Mouse (Mus musculus) cerebellum, adult 2 months (tissue): ENCODE data around the gene Utp11. TPM values are rescaled to one million over a fixed set of nuclear protein-coding genes. Genes with fewer than 3 reads are reported as not detected.

Experiments used
- DNase-seq, 2 experiments: peaks; one replicate each; pipeline ENCODE4 v3.0.0; 2021
- H3K27ac ChIP-seq: fragments of 200-500 bp; 2 replicates; pipeline ENCODE4 v1.5.1; 2012; ENCODE audit warnings: low read length, control low read depth, inconsistent platforms; ENCODE audit not compliant: insufficient read depth
- H3K27me3 ChIP-seq: fragments of 200-500 bp; 2 replicates; pipeline ENCODE4 v1.6.1; 2012; ENCODE audit warnings: inconsistent platforms, mild to moderate bottlenecking, low read length, moderate library complexity; ENCODE audit not compliant: control insufficient read depth, insufficient read depth
- H3K4me1 ChIP-seq: fragments of 200-500 bp; 2 replicates; pipeline ENCODE4 v1.6.1; 2011; ENCODE audit warnings: low read length; ENCODE audit not compliant: control insufficient read depth, insufficient read depth
- H3K4me3 ChIP-seq: fragments of 200-500 bp; replicated peaks from 2 replicates; pipeline ENCODE3; 2011; ENCODE audit warnings: mild to moderate bottlenecking, low read depth, low read length, control low read depth; ENCODE audit not compliant: insufficient read depth
- CTCF ChIP-seq: fragments of 200-500 bp; IDR thresholded peaks from 2 replicates; pipeline ENCODE4 v1.5.1; 2011; ENCODE audit warnings: low read depth, mild to moderate bottlenecking, control low read depth, low read length, moderate library complexity, borderline replicate concordance; ENCODE audit not compliant: insufficient read depth
- POLR2A ChIP-seq: fragments of 200-500 bp; IDR thresholded peaks from 2 replicates; pipeline ENCODE4 v1.6.1; 2011; ENCODE audit warnings: low read length, control low read depth, borderline replicate concordance; ENCODE audit not compliant: insufficient read depth
- WGBS: fragments of 180-500 bp; shearing (Covaris S2); methylation state at CpG from one replicate; pipeline ENCODE4 v1.1.7; 2018; 5-methylcytosine and 5-hydroxymethylcytosine counted together
- polyA plus RNA-seq: library from polyadenylated mRNA; depleted of rRNA; stranded (reverse); fragments of >200 nt; gene quantifications from 2 replicates; pipeline ENCODE4 v1.2.3, GENCODE M21; 2012

Utp11 gene
- polyA plus RNA-seq, 1 experiment, result 19.4 TPM

- no peak overlapping the region for H3K27ac ChIP-seq
- peaks cover 7% of the 10 kb centered on the region; the same call in 1 of the 2 replicates for H3K4me1 ChIP-seq
- TF ChIP-seq POLR2A (no peak), CTCF (no peak)
- DNase-seq, result no peak
- no peak overlapping the region for H3K4me3 ChIP-seq
- H3K27me3 ChIP-seq, result no peaks in the 10 kb centered on the region
- WGBS, result 80% methylated on average over 6 of the region's 6 CpGs
Observed at GRCm38 (mm10) chr4:124699791-124700190, 6.4 kb upstream of the Utp11 start.

GRCm38 (mm10) chr4:124695786-124696516, 2.6 kb upstream of the Utp11 start:
- no peak for TF ChIP-seq POLR2A
- no peak for TF ChIP-seq CTCF
- no peaks in the 10 kb centered on the region for H3K4me1 ChIP-seq
- H3K4me3 ChIP-seq, result no peak overlapping the region
- 13% methylated on average over 18 of the region's 18 CpGs for WGBS
- no peak overlapping the region for H3K27ac ChIP-seq
- no peak for DNase-seq
- H3K27me3 ChIP-seq, result no peaks in the 10 kb centered on the region

- 73% methylated on average over 2 of the region's 2 CpGs for WGBS
- Histone ChIP-seq H3K27ac (no peak overlapping the region), H3K4me1 (no peaks in the 10 kb centered on the region), H3K27me3 (no peaks in the 10 kb centered on the region), H3K4me3 (no peak overlapping the region)
- DNase-seq, result no peak
- no peak for TF ChIP-seq POLR2A
Observed at GRCm38 (mm10) chr4:124694572-124694971, 1.2 kb upstream of the Utp11 start.

- DNase-seq, result no peak
- 69% methylated on average over 3 of the region's 3 CpGs for WGBS
- no peak for TF ChIP-seq CTCF
- TF ChIP-seq POLR2A, result no peak
- H3K27ac ChIP-seq, result no peak overlapping the region
- H3K4me3 ChIP-seq, result peak overlapping the region; percentile 91
- H3K4me1 ChIP-seq, result no peaks in the 10 kb centered on the region
- H3K27me3 ChIP-seq, result no peaks in the 10 kb centered on the region
Observed at GRCm38 (mm10) chr4:124692416-124692861, 961 bp downstream of the Utp11 start.

GRCm38 (mm10) chr4:124691455-124691854, 1.9 kb downstream of the Utp11 start:
- DNase-seq, result no peak
- H3K4me3 ChIP-seq, result no peak overlapping the region
- TF ChIP-seq CTCF, result no peak
- no peak for TF ChIP-seq POLR2A
- no peaks in the 10 kb centered on the region for H3K4me1 ChIP-seq
- no peak overlapping the region for H3K27ac ChIP-seq
- H3K27me3 ChIP-seq, result no peaks in the 10 kb centered on the region
- WGBS, result 81% methylated on average over 8 of the region's 8 CpGs

GRCm38 (mm10) chr4:124685897-124686402, 7.5 kb downstream of the Utp11 start:
- Histone ChIP-seq H3K27me3 (no peaks in the 10 kb centered on the region), H3K4me3 (no peak overlapping the region), H3K27ac (no peak overlapping the region), H3K4me1 (peaks cover 3% of the 10 kb centered on the region; the same call in 1 of the 2 replicates)
- TF ChIP-seq CTCF (no peak), POLR2A (no peak)
- DNase-seq, result no peak
- WGBS, result 82% methylated on average over 8 of the region's 8 CpGs

GRCm38 (mm10) chr4:124685453-124685852, 7.9 kb downstream of the Utp11 start:
- TF ChIP-seq POLR2A (no peak), CTCF (no peak)
- no peak overlapping the region for H3K4me3 ChIP-seq
- no peak overlapping the region for H3K27ac ChIP-seq
- peaks cover 3% of the 10 kb centered on the region; the same call in 1 of the 2 replicates for H3K4me1 ChIP-seq
- WGBS, result 87% methylated on average over 8 of the region's 8 CpGs
- no peak for DNase-seq
- H3K27me3 ChIP-seq, result no peaks in the 10 kb centered on the region

- WGBS, result 79% methylated on average over 4 of the region's 4 CpGs
- TF ChIP-seq CTCF, result no peak
- no peak for TF ChIP-seq POLR2A
- H3K27me3 ChIP-seq, result no peaks in the 10 kb centered on the region
- H3K4me1 ChIP-seq, result peaks cover 3% of the 10 kb centered on the region; the same call in 1 of the 2 replicates
- H3K4me3 ChIP-seq, result no peak overlapping the region
- no peak overlapping the region for H3K27ac ChIP-seq
- DNase-seq, result no peak
Observed at GRCm38 (mm10) chr4:124685004-124685403, 8.4 kb downstream of the Utp11 start.
